8 mouse cellular contexts compared by ENCODE assay signal in genomic region chr4:3080385-3081125, GRCm38 (mm10).
DNase-seq lines count a peak whose midpoint lies in the region; ATAC-seq and TF ChIP-seq lines count a peak whose summit lies in the region.

No protein-coding gene starts in this region.

- WGBS in kidney, postnatal 0 days = 61% methylated on average over 7 of the region's 7 CpGs
- 55% methylated on average over 7 of the region's 7 CpGs for WGBS in embryonic facial prominence, embryonic 12.5 days
- 59% methylated on average over 7 of the region's 7 CpGs for WGBS in hindbrain, embryonic 11.5 days

- TF ChIP-seq CTCF in kidney, postnatal 0 days (IDR thresholded peaks at IDR 0.05; ENCODE audit: low read depth) = no peak

- peaks cover 20% of the 10 kb centered on the region for H3K9me3 ChIP-seq in kidney, postnatal 0 days (replicated peaks; ENCODE audit: low read length)
- peaks cover 66% of the 10 kb centered on the region for H3K9me3 ChIP-seq in embryonic facial prominence, embryonic 12.5 days
- peaks cover 65% of the 10 kb centered on the region for H3K9me3 ChIP-seq in hindbrain, embryonic 11.5 days (ENCODE audit: control insufficient read depth, low read length)

- intact Hi-C loops in left cerebral cortex, postnatal 36 days (cut with DNase I) = loop anchor here (1.0 kb wide), 1 partner anchor 13 kb away; no protein-coding TSS in a partner anchor

- H3K9ac ChIP-seq in kidney, postnatal 0 days (ENCODE audit: low read depth, low read length) = no peak overlapping the region
- no peak overlapping the region for H3K9ac ChIP-seq in embryonic facial prominence, embryonic 12.5 days
- H3K9ac ChIP-seq in hindbrain, embryonic 11.5 days (ENCODE audit: low read depth, low read length) = no peak overlapping the region

- no peak overlapping the region for H3K4me2 ChIP-seq in kidney, postnatal 0 days (ENCODE audit: low read length)
- H3K4me2 ChIP-seq in embryonic facial prominence, embryonic 12.5 days (replicated peaks) = no peak overlapping the region
- no peak overlapping the region for H3K4me2 ChIP-seq in hindbrain, embryonic 11.5 days (replicated peaks; ENCODE audit: low read depth, low read length)

- no peaks in the 10 kb centered on the region for H3K27me3 ChIP-seq in kidney, postnatal 0 days (ENCODE audit: insufficient read depth, low read length)
- no peaks in the 10 kb centered on the region for H3K27me3 ChIP-seq in embryonic facial prominence, embryonic 12.5 days
- H3K27me3 ChIP-seq in hindbrain, embryonic 11.5 days (ENCODE audit: control insufficient read depth, insufficient read depth, low read length) = no peaks in the 10 kb centered on the region

- ATAC-seq in kidney, postnatal 0 days (replicated peaks; ENCODE audit: low FRiP score, low read depth) = peak; percentile 26
- ATAC-seq in embryonic facial prominence, embryonic 12.5 days (ENCODE audit: insufficient number of reproducible peaks, insufficient read depth, low FRiP score, low TSS enrichment) = peak; percentile 30; the same call in 1 of the 2 replicates
- ATAC-seq in hindbrain, embryonic 11.5 days (ENCODE audit: low FRiP score) = peak; percentile 23

- DNase-seq in kidney, postnatal 0 days (ENCODE audit: low spot score) = no peak
- DNase-seq in kidney, adult 9 months = no peak
- DNase-seq in hindbrain, embryonic 11.5 days (ENCODE audit: low spot score) = no peak
- DNase-seq in mesoderm, embryonic 11.5 days (ENCODE audit: low read depth, low spot score) = peak; percentile 36
- DNase-seq in T-cell, adult 2 months (ENCODE audit: low spot score) = no peak
- DNase-seq in left cerebral cortex, postnatal 36 days (ENCODE audit: low spot score in 2 of 2) = no peak
- no peak for DNase-seq in cerebellum, adult 9-11 months

- H3K4me1 ChIP-seq in kidney, postnatal 0 days (replicated peaks; ENCODE audit: insufficient read depth, low read length) = no peaks in the 10 kb centered on the region
- no peaks in the 10 kb centered on the region for H3K4me1 ChIP-seq in embryonic facial prominence, embryonic 12.5 days
- H3K4me1 ChIP-seq in hindbrain, embryonic 11.5 days (replicated peaks; ENCODE audit: control insufficient read depth, insufficient read depth, low read length) = no peaks in the 10 kb centered on the region

- no peak overlapping the region for H3K27ac ChIP-seq in kidney, postnatal 0 days
- H3K27ac ChIP-seq in embryonic facial prominence, embryonic 12.5 days = no peak overlapping the region
- no peak overlapping the region for H3K27ac ChIP-seq in hindbrain, embryonic 11.5 days (ENCODE audit: low read depth, low read length)

- H3K4me3 ChIP-seq in kidney, postnatal 0 days (replicated peaks; ENCODE audit: low read depth, low read length) = no peak overlapping the region
- H3K4me3 ChIP-seq in embryonic facial prominence, embryonic 12.5 days = no peak overlapping the region
- H3K4me3 ChIP-seq in hindbrain, embryonic 11.5 days (ENCODE audit: low read depth, low read length) = no peak overlapping the region

- no peaks in the 10 kb centered on the region for H3K36me3 ChIP-seq in kidney, postnatal 0 days (ENCODE audit: insufficient read depth, low read length)
- H3K36me3 ChIP-seq in embryonic facial prominence, embryonic 12.5 days = no peaks in the 10 kb centered on the region
- H3K36me3 ChIP-seq in hindbrain, embryonic 11.5 days (ENCODE audit: control insufficient read depth, insufficient read depth, low read length) = peaks cover 3% of the 10 kb centered on the region; the same call in 1 of the 2 replicates
